Mouse (Mus musculus): ENCODE measurements around the gene Plaur. TPM values are rescaled to one million over a fixed set of nuclear protein-coding genes. Genes with fewer than 3 reads are reported as not detected.

The Plaur gene
- polyA plus RNA-seq, 1 experiment: 38.0 TPM

- Histone ChIP-seq H3K27me3 (ENCODE audit: control insufficient read depth, insufficient read depth, low read length, poor library complexity, severe bottlenecking) (no peaks in the 10 kb centered on the region), H3K4me1 (ENCODE audit: control insufficient read depth, insufficient read depth, low read length) (peaks cover 8% of the 10 kb centered on the region), H3K4me3 (ENCODE audit: low read depth, low read length) (no peak overlapping the region), H3K36me3 (ENCODE audit: control insufficient read depth, insufficient read depth, low read length, poor library complexity, severe bottlenecking) (no peaks in the 10 kb centered on the region), H3K27ac (ENCODE audit: insufficient read depth, low read length) (0 out of 2 replicates have a peak overlapping the region, but pooled peaks have one; percentile 26), H3K9ac (ENCODE audit: low read depth, poor library complexity, severe bottlenecking) (no peak overlapping the region), H3K9me3 (replicated peaks; ENCODE audit: control insufficient read depth, insufficient read depth, low read length, poor library complexity, severe bottlenecking) (no peaks in the 10 kb centered on the region)
- no peak for TF ChIP-seq POLR2A (IDR thresholded peaks at IDR 0.05; ENCODE audit: insufficient read depth, low read length)
- TF ChIP-seq CTCF (IDR thresholded peaks at IDR 0.05; ENCODE audit: low read depth, low read length): no peak
- TF ChIP-seq EP300 (IDR thresholded peaks at IDR 0.05; ENCODE audit: insufficient read depth, low read depth, low read length): no peak
These were observed 13.3 kb upstream of the Plaur start for GRCm38 (mm10) chr7:24448782-24449517.

GRCm38 (mm10) chr7:24450585-24451017 is 11.7 kb upstream of the Plaur start:
- H3K27me3 ChIP-seq (ENCODE audit: control insufficient read depth, insufficient read depth, low read length, poor library complexity, severe bottlenecking): no peaks in the 10 kb centered on the region
- H3K9ac ChIP-seq (ENCODE audit: low read depth, poor library complexity, severe bottlenecking): no peak overlapping the region
- no peaks in the 10 kb centered on the region for H3K9me3 ChIP-seq (replicated peaks; ENCODE audit: control insufficient read depth, insufficient read depth, low read length, poor library complexity, severe bottlenecking)
- no peak overlapping the region for H3K27ac ChIP-seq (ENCODE audit: insufficient read depth, low read length)
- H3K36me3 ChIP-seq (ENCODE audit: control insufficient read depth, insufficient read depth, low read length, poor library complexity, severe bottlenecking): no peaks in the 10 kb centered on the region
- no peak overlapping the region for H3K4me3 ChIP-seq (ENCODE audit: low read depth, low read length)
- peaks cover 10% of the 10 kb centered on the region for H3K4me1 ChIP-seq (ENCODE audit: control insufficient read depth, insufficient read depth, low read length)
- TF ChIP-seq CTCF (IDR thresholded peaks at IDR 0.05; ENCODE audit: low read depth, low read length) (no peak), EP300 (IDR thresholded peaks at IDR 0.05; ENCODE audit: insufficient read depth, low read depth, low read length) (peak; percentile 75)

DNA sequence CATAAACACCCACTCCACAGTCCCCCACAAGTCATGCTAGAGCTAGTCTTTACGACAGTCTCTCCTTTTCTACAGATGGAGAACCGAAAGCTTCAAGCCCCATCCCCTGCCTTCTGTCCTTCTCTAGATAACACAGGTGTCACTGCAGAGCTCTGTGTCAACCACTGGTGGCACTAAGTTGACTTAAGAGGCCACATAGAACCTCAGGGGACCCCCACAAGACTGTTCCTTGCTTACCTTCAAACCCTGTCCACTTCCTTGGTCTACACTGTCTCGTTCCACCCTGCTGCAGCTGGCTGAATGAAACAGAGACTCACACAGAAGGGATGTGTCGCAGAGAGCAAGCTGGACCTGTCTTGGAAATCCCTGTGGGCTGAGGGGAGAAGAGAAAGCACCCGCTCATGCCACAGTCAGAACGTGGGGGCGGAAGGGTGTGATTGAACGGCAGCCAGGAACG is 10.4 kb upstream of the Plaur start, which contains the start of gene Irgc1:
TSS of gene Irgc1 (minus strand) at position 443 of the 457 bp plus-strand sequence.
- Histone ChIP-seq H3K4me1 (ENCODE audit: control insufficient read depth, insufficient read depth, low read length) (peaks cover 10% of the 10 kb centered on the region), H3K27me3 (ENCODE audit: control insufficient read depth, insufficient read depth, low read length, poor library complexity, severe bottlenecking) (no peaks in the 10 kb centered on the region), H3K9me3 (replicated peaks; ENCODE audit: control insufficient read depth, insufficient read depth, low read length, poor library complexity, severe bottlenecking) (no peaks in the 10 kb centered on the region), H3K27ac (ENCODE audit: insufficient read depth, low read length) (no peak within 1 kb of the TSS), H3K9ac (ENCODE audit: low read depth, poor library complexity, severe bottlenecking) (no peak within 1 kb of the TSS), H3K36me3 (ENCODE audit: control insufficient read depth, insufficient read depth, low read length, poor library complexity, severe bottlenecking) (no peaks in the 10 kb centered on the region), H3K4me3 (ENCODE audit: low read depth, low read length) (no peak within 1 kb of the TSS)
- TF ChIP-seq EP300 (IDR thresholded peaks at IDR 0.05; ENCODE audit: insufficient read depth, low read depth, low read length): no peak
- no peak for TF ChIP-seq CTCF (IDR thresholded peaks at IDR 0.05; ENCODE audit: low read depth, low read length)
- TF ChIP-seq POLR2A (IDR thresholded peaks at IDR 0.05; ENCODE audit: insufficient read depth, low read length): no peak

DNA sequence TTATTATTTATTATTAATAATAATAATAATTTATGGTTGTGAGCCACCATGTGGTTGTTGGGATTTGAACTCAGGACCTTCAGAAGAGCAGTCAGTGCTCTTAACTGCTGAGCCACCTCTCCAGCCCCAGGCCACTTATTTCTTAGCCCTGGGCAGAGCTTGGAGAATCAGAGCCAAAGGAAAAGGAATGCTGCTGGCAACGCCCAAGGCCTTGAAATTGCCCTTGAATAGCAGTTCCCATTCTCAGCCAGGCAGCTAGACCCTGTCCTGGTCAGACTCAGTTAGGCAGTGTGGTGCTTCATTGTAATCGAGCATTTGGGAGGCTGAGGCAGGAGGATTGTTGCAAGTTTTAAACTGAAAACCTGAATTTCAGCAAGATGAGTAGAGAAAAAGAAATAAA is 8.1 kb upstream of the Plaur start:
- no peaks in the 10 kb centered on the region for H3K27me3 ChIP-seq (ENCODE audit: control insufficient read depth, insufficient read depth, low read length, poor library complexity, severe bottlenecking)
- H3K27ac ChIP-seq (ENCODE audit: insufficient read depth, low read length): no peak overlapping the region
- H3K4me1 ChIP-seq (ENCODE audit: control insufficient read depth, insufficient read depth, low read length): peaks cover 10% of the 10 kb centered on the region
- no peak overlapping the region for H3K9ac ChIP-seq (ENCODE audit: low read depth, poor library complexity, severe bottlenecking)
- H3K9me3 ChIP-seq (replicated peaks; ENCODE audit: control insufficient read depth, insufficient read depth, low read length, poor library complexity, severe bottlenecking): no peaks in the 10 kb centered on the region
- no peak overlapping the region for H3K4me3 ChIP-seq (ENCODE audit: low read depth, low read length)
- TF ChIP-seq CTCF (IDR thresholded peaks at IDR 0.05; ENCODE audit: low read depth, low read length) (no peak), EP300 (IDR thresholded peaks at IDR 0.05; ENCODE audit: insufficient read depth, low read depth, low read length) (no peak), POLR2A (IDR thresholded peaks at IDR 0.05; ENCODE audit: insufficient read depth, low read length) (no peak)
- H3K36me3 ChIP-seq (ENCODE audit: control insufficient read depth, insufficient read depth, low read length, poor library complexity, severe bottlenecking): no peaks in the 10 kb centered on the region

- no peak for TF ChIP-seq CTCF (IDR thresholded peaks at IDR 0.05; ENCODE audit: low read depth, low read length)
- Histone ChIP-seq H3K9ac (ENCODE audit: low read depth, poor library complexity, severe bottlenecking) (no peak overlapping the region), H3K36me3 (ENCODE audit: control insufficient read depth, insufficient read depth, low read length, poor library complexity, severe bottlenecking) (no peaks in the 10 kb centered on the region), H3K4me1 (ENCODE audit: control insufficient read depth, insufficient read depth, low read length) (peaks cover 8% of the 10 kb centered on the region), H3K27me3 (ENCODE audit: control insufficient read depth, insufficient read depth, low read length, poor library complexity, severe bottlenecking) (no peaks in the 10 kb centered on the region), H3K27ac (ENCODE audit: insufficient read depth, low read length) (0 out of 2 replicates have a peak overlapping the region, but pooled peaks have one; percentile 21), H3K4me3 (ENCODE audit: low read depth, low read length) (no peak overlapping the region), H3K9me3 (replicated peaks; ENCODE audit: control insufficient read depth, insufficient read depth, low read length, poor library complexity, severe bottlenecking) (no peaks in the 10 kb centered on the region)
These were observed 6.6 kb upstream of the Plaur start for GRCm38 (mm10) chr7:24455726-24456125.

DNA sequence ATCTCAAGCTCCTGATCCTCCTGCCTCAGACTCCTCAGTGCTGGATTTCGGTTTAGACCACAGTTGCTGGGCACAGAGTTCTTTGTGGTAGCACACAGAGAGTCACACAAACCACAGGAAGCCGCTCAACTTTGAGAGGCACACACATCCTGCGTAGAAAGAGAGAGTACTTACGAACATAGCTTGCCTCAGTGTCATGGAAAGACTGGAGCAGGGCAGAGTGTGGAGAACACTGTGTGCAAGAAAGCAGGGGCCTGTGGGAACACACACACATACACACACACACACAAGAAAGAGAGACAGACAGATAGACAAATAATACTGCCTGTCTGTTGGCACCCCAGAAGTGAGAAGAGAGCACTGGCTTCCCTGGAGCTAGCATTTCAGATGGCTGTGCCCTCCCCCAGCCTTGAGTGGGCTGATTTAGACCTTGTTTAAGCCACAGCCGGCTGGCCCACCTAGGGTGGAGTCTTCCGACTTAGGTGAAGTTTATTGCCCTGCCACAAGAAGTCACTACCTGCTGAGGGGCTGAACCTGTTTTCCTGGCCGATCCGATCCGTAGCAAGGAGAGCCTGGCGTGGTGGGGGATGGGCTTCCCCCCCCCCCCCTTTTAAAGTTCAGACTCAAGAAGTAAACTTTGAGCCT is 4.4 kb upstream of the Plaur start:
- Histone ChIP-seq H3K4me3 (ENCODE audit: low read depth, low read length) (no peak overlapping the region), H3K4me1 (ENCODE audit: control insufficient read depth, insufficient read depth, low read length) (peaks cover 7% of the 10 kb centered on the region), H3K27me3 (ENCODE audit: control insufficient read depth, insufficient read depth, low read length, poor library complexity, severe bottlenecking) (no peaks in the 10 kb centered on the region), H3K36me3 (ENCODE audit: control insufficient read depth, insufficient read depth, low read length, poor library complexity, severe bottlenecking) (no peaks in the 10 kb centered on the region), H3K9ac (ENCODE audit: low read depth, poor library complexity, severe bottlenecking) (peak overlapping the region; percentile 13; the same call in 1 of the 2 replicates), H3K27ac (ENCODE audit: insufficient read depth, low read length) (peak overlapping the region; percentile 66), H3K9me3 (replicated peaks; ENCODE audit: control insufficient read depth, insufficient read depth, low read length, poor library complexity, severe bottlenecking) (no peaks in the 10 kb centered on the region)
- no peak for TF ChIP-seq POLR2A (IDR thresholded peaks at IDR 0.05; ENCODE audit: insufficient read depth, low read length)
- TF ChIP-seq EP300 (IDR thresholded peaks at IDR 0.05; ENCODE audit: insufficient read depth, low read depth, low read length): no peak
- no peak for TF ChIP-seq CTCF (IDR thresholded peaks at IDR 0.05; ENCODE audit: low read depth, low read length)
